Mouse (Mus musculus) brain, embryonic 14.5 days (tissue): Measurements from ENCODE around the gene Pla2g4c.
"Not testable (repeated sequence)": the region's sequence is repeated elsewhere in the genome, so short reads cannot be mapped to it uniquely, and the experiment has no call there.

Source experiments
- CTCF ChIP-seq: fragments of 200-500 bp; IDR thresholded peaks from 2 replicates; pipeline ENCODE4 v1.5.1; 2012; ENCODE audit warnings: inconsistent platforms, mild to moderate bottlenecking, moderate library complexity, borderline replicate concordance; ENCODE audit not compliant: insufficient read depth, insufficient read length; ENCODE audit errors: extremely low read depth
- POLR2A ChIP-seq: fragments of 200-500 bp; IDR thresholded peaks from 2 replicates; pipeline ENCODE4 v1.6.1; 2012; ENCODE audit warnings: mild to moderate bottlenecking, inconsistent platforms, borderline replicate concordance; ENCODE audit not compliant: poor library complexity, insufficient read depth, insufficient read length, severe bottlenecking; ENCODE audit errors: extremely low read depth

GRCm38 (mm10) chr7:13278957-13279356, 45.5 kb upstream of the Pla2g4c start:
- not testable (repeated sequence) for TF ChIP-seq CTCF, POLR2A
